Mouse (Mus musculus) lung, postnatal 36 days (tissue): ENCODE measurements around the gene Creld1.

ENCODE experiments used
- DNase-seq: peaks from one replicate; pipeline ENCODE4 v3.0.0; 2022; ENCODE audit warnings: mixed read lengths

Gene Creld1

GRCm38 (mm10) chr6:113471297-113471936, 11.7 kb upstream of the Creld1 start, which contains the start of gene Il17rc:
Gene Il17rc, plus strand, starts transcription at chr6:113471427.
- peak; percentile 80 for DNase-seq

GRCm38 (mm10) chr6:113472061-113472460, 11.0 kb upstream of the Creld1 start:
- no peak for DNase-seq

- DNase-seq: no peak
Measured at GRCm38 (mm10) chr6:113473246-113473645, 9.9 kb upstream of the Creld1 start.

- DNase-seq: no peak
Measured at GRCm38 (mm10) chr6:113473715-113474114, 9.4 kb upstream of the Creld1 start.

GRCm38 (mm10) chr6:113477353-113477752, 5.7 kb upstream of the Creld1 start:
- DNase-seq: no peak

- no peak for DNase-seq
Measured at GRCm38 (mm10) chr6:113478906-113479305, 4.2 kb upstream of the Creld1 start.

GRCm38 (mm10) chr6:113480555-113481373, 2.3 kb upstream of the Creld1 start:
- peak; percentile 67 for DNase-seq

- DNase-seq: peak; percentile 28
Measured at GRCm38 (mm10) chr6:113482477-113483099, 509 bp upstream of the Creld1 start.

GRCm38 (mm10) chr6:113483729-113484128, 632 bp downstream of the Creld1 start:
- no peak for DNase-seq

GRCm38 (mm10) chr6:113487125-113487576, 4.1 kb downstream of the Creld1 start:
- peak; percentile 79 for DNase-seq

- DNase-seq: no peak
Measured at GRCm38 (mm10) chr6:113489410-113489809, 6.3 kb downstream of the Creld1 start.

- DNase-seq: no peak
Measured at GRCm38 (mm10) chr6:113492101-113492864, 9.2 kb downstream of the Creld1 start.

- peak; percentile 84 for DNase-seq
Measured at GRCm38 (mm10) chr6:113494258-113494788, 11.2 kb downstream of the Creld1 start.

GRCm38 (mm10) chr6:113495071-113495675, 12.1 kb downstream of the Creld1 start:
- DNase-seq: no peak

GRCm38 (mm10) chr6:113499346-113499745, 16.2 kb downstream of the Creld1 start:
- no peak for DNase-seq

- no peak for DNase-seq
Measured at GRCm38 (mm10) chr6:113501388-113502084, 18.4 kb downstream of the Creld1 start, which contains the start of gene Prrt3. Gene Prrt3, minus strand, starts transcription at chr6:113501931.

- DNase-seq: no peak
Measured at GRCm38 (mm10) chr6:113502801-113503200, 19.7 kb downstream of the Creld1 start.

GRCm38 (mm10) chr6:113505689-113506088, 22.6 kb downstream of the Creld1 start:
- DNase-seq: no peak

- no peak for DNase-seq
Measured at GRCm38 (mm10) chr6:113507130-113507529, 24.0 kb downstream of the Creld1 start.

- no peak for DNase-seq
Measured at GRCm38 (mm10) chr6:113508272-113508946, 25.3 kb downstream of the Creld1 start.

GRCm38 (mm10) chr6:113508947-113509280, 25.8 kb downstream of the Creld1 start:
- no peak for DNase-seq
